Mouse (Mus musculus): ENCODE data around the gene Dpf1. TPM values are rescaled to one million over a fixed set of nuclear protein-coding genes. Genes with fewer than 3 reads are reported as not detected.

The Dpf1 gene
- polyA plus RNA-seq, 1 experiment from 2014 or later: 240 TPM

GRCm38 (mm10) chr7:29277510-29277909 lies 26.2 kb upstream of the Dpf1 start:
- Histone ChIP-seq H3K27me3 (peaks cover 8% of the 10 kb centered on the region; the same call in 1 of the 2 replicates), H3K4me3 (no peak overlapping the region), H3K27ac (replicated peaks) (no peak overlapping the region), H3K9me3 (no peaks in the 10 kb centered on the region), H3K4me2 (replicated peaks) (no peak overlapping the region), H3K4me1 (peaks cover 18% of the 10 kb centered on the region), H3K36me3 (no peaks in the 10 kb centered on the region), H3K9ac (replicated peaks) (no peak overlapping the region)
- ATAC-seq (replicated peaks): no peak
- 95% methylated on average over 4 of the region's 4 CpGs for WGBS

GRCm38 (mm10) chr7:29279261-29279660 lies 24.5 kb upstream of the Dpf1 start:
- peaks cover 12% of the 10 kb centered on the region; the same call in 1 of the 2 replicates for H3K27me3 ChIP-seq
- no peak for ATAC-seq (replicated peaks)
- H3K4me2 ChIP-seq (replicated peaks): no peak overlapping the region
- peaks cover 18% of the 10 kb centered on the region for H3K4me1 ChIP-seq
- H3K4me3 ChIP-seq: no peak overlapping the region
- H3K9ac ChIP-seq (replicated peaks): no peak overlapping the region
- H3K27ac ChIP-seq (replicated peaks): no peak overlapping the region
- H3K36me3 ChIP-seq: no peaks in the 10 kb centered on the region
- no peaks in the 10 kb centered on the region for H3K9me3 ChIP-seq

GRCm38 (mm10) chr7:29279924-29280323 lies 23.8 kb upstream of the Dpf1 start:
- H3K4me1 ChIP-seq: peaks cover 18% of the 10 kb centered on the region
- no peak overlapping the region for H3K9ac ChIP-seq (replicated peaks)
- peaks cover 12% of the 10 kb centered on the region; the same call in 1 of the 2 replicates for H3K27me3 ChIP-seq
- H3K36me3 ChIP-seq: no peaks in the 10 kb centered on the region
- no peak overlapping the region for H3K4me2 ChIP-seq (replicated peaks)
- ATAC-seq (replicated peaks): no peak
- WGBS: 91% methylated on average over 8 of the region's 8 CpGs
- no peak overlapping the region for H3K27ac ChIP-seq (replicated peaks)
- no peaks in the 10 kb centered on the region for H3K9me3 ChIP-seq
- no peak overlapping the region for H3K4me3 ChIP-seq

GRCm38 (mm10) chr7:29280801-29281200 lies 22.9 kb upstream of the Dpf1 start:
- Histone ChIP-seq H3K4me2 (replicated peaks) (peak overlapping the region; percentile 98), H3K27me3 (peaks cover 12% of the 10 kb centered on the region; the same call in 1 of the 2 replicates), H3K4me1 (peaks cover 18% of the 10 kb centered on the region), H3K4me3 (peak overlapping the region; percentile 59), H3K27ac (replicated peaks) (no peak overlapping the region), H3K36me3 (no peaks in the 10 kb centered on the region), H3K9me3 (no peaks in the 10 kb centered on the region), H3K9ac (replicated peaks) (no peak overlapping the region)
- 10% methylated on average over 13 of the region's 13 CpGs for whole genome bisulfite sequencing
- peak; percentile 8; the same call in 1 of the 2 replicates for ATAC-seq (replicated peaks)

- Histone ChIP-seq H3K9me3 (no peaks in the 10 kb centered on the region), H3K4me3 (peak within 1 kb of the TSS; percentile 59), H3K4me1 (peaks cover 18% of the 10 kb centered on the region), H3K9ac (replicated peaks) (peak within 1 kb of the TSS; percentile 57), H3K27me3 (peaks cover 12% of the 10 kb centered on the region; the same call in 1 of the 2 replicates), H3K36me3 (no peaks in the 10 kb centered on the region), H3K27ac (replicated peaks) (no peak within 1 kb of the TSS), H3K4me2 (replicated peaks) (peak within 1 kb of the TSS; percentile 98)
- under 1% methylated on average over 77 of the region's 80 CpGs for WGBS
- ATAC-seq (replicated peaks): peak; percentile 69
These were observed 22.3 kb upstream of the Dpf1 start, which contains the start of gene Spint2 for GRCm38 (mm10) chr7:29281201-29282073. TSS of gene Spint2 (minus strand) at chr7:29281912.

- Histone ChIP-seq H3K27ac (replicated peaks) (no peak overlapping the region), H3K4me2 (replicated peaks) (peak overlapping the region; percentile 98), H3K9me3 (no peaks in the 10 kb centered on the region), H3K27me3 (peaks cover 12% of the 10 kb centered on the region; the same call in 1 of the 2 replicates), H3K4me3 (peak overlapping the region; percentile 59), H3K4me1 (peaks cover 18% of the 10 kb centered on the region), H3K36me3 (no peaks in the 10 kb centered on the region), H3K9ac (replicated peaks) (peak overlapping the region; percentile 57)
- WGBS: 10% methylated on average over 21 of the region's 21 CpGs
- no peak for ATAC-seq (replicated peaks)
These were observed 21.6 kb upstream of the Dpf1 start for GRCm38 (mm10) chr7:29282074-29282554.

- Histone ChIP-seq H3K4me3 (no peak overlapping the region), H3K9ac (replicated peaks) (no peak overlapping the region), H3K4me2 (replicated peaks) (no peak overlapping the region), H3K9me3 (no peaks in the 10 kb centered on the region), H3K27ac (replicated peaks) (no peak overlapping the region), H3K4me1 (peaks cover 21% of the 10 kb centered on the region), H3K36me3 (no peaks in the 10 kb centered on the region), H3K27me3 (peaks cover 12% of the 10 kb centered on the region; the same call in 1 of the 2 replicates)
- no peak for ATAC-seq (replicated peaks)
- 85% methylated on average over 4 of the region's 4 CpGs for WGBS
These were observed 19.9 kb upstream of the Dpf1 start for GRCm38 (mm10) chr7:29283876-29284275.

GRCm38 (mm10) chr7:29284523-29284922 lies 19.2 kb upstream of the Dpf1 start:
- WGBS: 95% methylated on average over 6 of the region's 6 CpGs
- H3K27me3 ChIP-seq: peaks cover 12% of the 10 kb centered on the region; the same call in 1 of the 2 replicates

GRCm38 (mm10) chr7:29287481-29287880 lies 16.3 kb upstream of the Dpf1 start:
- Histone ChIP-seq H3K27ac (replicated peaks) (no peak overlapping the region), H3K36me3 (no peaks in the 10 kb centered on the region), H3K4me3 (no peak overlapping the region), H3K9me3 (no peaks in the 10 kb centered on the region), H3K4me2 (replicated peaks) (no peak overlapping the region), H3K4me1 (peaks cover 30% of the 10 kb centered on the region), H3K9ac (replicated peaks) (no peak overlapping the region), H3K27me3 (peaks cover 4% of the 10 kb centered on the region; the same call in 1 of the 2 replicates)
- 86% methylated on average over 7 of the region's 7 CpGs for WGBS
- no peak for ATAC-seq (replicated peaks)

More at GRCm38 (mm10) chr7:29284523-29284922, 19.2 kb upstream of the Dpf1 start:
- H3K27ac ChIP-seq (replicated peaks): no peak overlapping the region
- ATAC-seq (replicated peaks): no peak
- no peaks in the 10 kb centered on the region for H3K36me3 ChIP-seq
- H3K4me3 ChIP-seq: no peak overlapping the region
- H3K4me1 ChIP-seq: peaks cover 27% of the 10 kb centered on the region
- H3K9me3 ChIP-seq: no peaks in the 10 kb centered on the region
- no peak overlapping the region for H3K4me2 ChIP-seq (replicated peaks)
- H3K9ac ChIP-seq (replicated peaks): no peak overlapping the region

- 94% methylated on average over 2 of the region's 2 CpGs for WGBS
- Histone ChIP-seq H3K9me3 (no peaks in the 10 kb centered on the region), H3K4me1 (peaks cover 36% of the 10 kb centered on the region), H3K9ac (replicated peaks) (no peak overlapping the region), H3K4me3 (no peak overlapping the region), H3K36me3 (no peaks in the 10 kb centered on the region), H3K4me2 (replicated peaks) (no peak overlapping the region), H3K27ac (replicated peaks) (no peak overlapping the region), H3K27me3 (no peaks in the 10 kb centered on the region)
- ATAC-seq (replicated peaks): no peak
These were observed 15.7 kb upstream of the Dpf1 start for GRCm38 (mm10) chr7:29288079-29288478.

- Histone ChIP-seq H3K27ac (replicated peaks) (no peak within 1 kb of the TSS), H3K4me1 (peaks cover 42% of the 10 kb centered on the region), H3K27me3 (no peaks in the 10 kb centered on the region), H3K9me3 (no peaks in the 10 kb centered on the region), H3K9ac (replicated peaks) (peak within 1 kb of the TSS; percentile 55), H3K4me3 (peak within 1 kb of the TSS; percentile 57), H3K4me2 (replicated peaks) (peak within 1 kb of the TSS; percentile 94), H3K36me3 (no peaks in the 10 kb centered on the region)
- WGBS: 1% methylated on average over 55 of the region's 59 CpGs
- no peak for ATAC-seq (replicated peaks)
These were observed 14.7 kb upstream of the Dpf1 start, which contains the start of gene Ppp1r14a for GRCm38 (mm10) chr7:29288942-29289638. TSS of gene Ppp1r14a (plus strand) at chr7:29289308.

GRCm38 (mm10) chr7:29289856-29290255 lies 13.9 kb upstream of the Dpf1 start:
- ATAC-seq (replicated peaks): no peak
- peak overlapping the region; percentile 57; the same call in 1 of the 2 replicates for H3K4me3 ChIP-seq
- H3K4me1 ChIP-seq: peaks cover 44% of the 10 kb centered on the region
- WGBS: 79% methylated on average over 6 of the region's 6 CpGs
- peak overlapping the region; percentile 55; the same call in 1 of the 2 replicates for H3K9ac ChIP-seq (replicated peaks)
- H3K27ac ChIP-seq (replicated peaks): no peak overlapping the region
- no peaks in the 10 kb centered on the region for H3K36me3 ChIP-seq
- H3K27me3 ChIP-seq: no peaks in the 10 kb centered on the region
- peak overlapping the region; percentile 94 for H3K4me2 ChIP-seq (replicated peaks)
- no peaks in the 10 kb centered on the region for H3K9me3 ChIP-seq
